Mouse (Mus musculus) lung, postnatal 0 days (tissue): ENCODE results near the gene Grip2.

ENCODE experiments used
- CTCF ChIP-seq: IDR thresholded peaks from 2 replicates; pipeline ENCODE4 v1.5.1; 2016; ENCODE audit warnings: antibody characterized with exemption, mild to moderate bottlenecking
- EP300 ChIP-seq: IDR thresholded peaks from 2 replicates; pipeline ENCODE4 v1.6.1; 2016; ENCODE audit warnings: antibody characterized with exemption, mild to moderate bottlenecking, control low read depth

DNA sequence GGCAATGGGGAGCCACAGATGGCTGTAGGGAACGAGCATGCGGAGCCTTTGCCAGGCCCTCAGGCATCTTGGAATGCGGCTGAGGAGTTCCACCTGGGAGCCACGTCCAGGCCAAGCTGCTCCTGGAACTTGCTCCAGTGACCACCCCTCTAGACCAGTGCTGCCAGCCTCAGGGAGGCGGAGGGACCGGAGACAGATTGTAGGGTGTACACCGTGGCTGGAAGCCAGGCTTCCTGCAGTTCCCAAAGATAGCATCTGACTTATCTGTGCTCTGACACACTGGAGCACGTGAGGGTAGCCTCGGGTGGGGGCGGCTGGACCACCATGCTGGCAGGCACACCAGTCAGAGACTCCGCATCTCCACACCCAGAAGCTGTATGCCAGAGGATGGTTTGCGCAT is 28.6 kb downstream of the Grip2 start:
- TF ChIP-seq CTCF (no peak), EP300 (no peak)
